Mouse (Mus musculus): Measurements from ENCODE around the gene Mthfd2. TPM values are rescaled to one million over a fixed set of nuclear protein-coding genes. Genes with fewer than 3 reads are reported as not detected.

Gene Mthfd2
- polyA plus RNA-seq, 2 experiments = 44.4 to 67.7 TPM

GRCm38 (mm10) chr6:83315293-83315692 is 10.4 kb downstream of the Mthfd2 start:
- Histone ChIP-seq H3K4me2 (ENCODE audit: low read depth) (peak overlapping the region; percentile 89), H3K27me3 (ENCODE audit: control insufficient read depth, insufficient read depth, low read length) (no peaks in the 10 kb centered on the region), H3K4me1 (replicated peaks; ENCODE audit: control insufficient read depth in 2 of 2, insufficient read depth in 2 of 2, low read length in 1 of 2) (peaks cover 42 to 52% of the 10 kb centered on the region in 2 experiments), H3K9me3 (ENCODE audit: control insufficient read depth, low read length) (no peaks in the 10 kb centered on the region), H3K27ac (peak overlapping the region; percentile 47), H3K9ac (replicated peaks) (peak overlapping the region; percentile 94), H3K36me3 (replicated peaks; ENCODE audit: control insufficient read depth, insufficient read depth, low read depth) (peaks cover 34% of the 10 kb centered on the region), H3K4me3 (ENCODE audit: insufficient read depth in 1 of 2, low read depth in 2 of 2, low read length in 2 of 2) (peak overlapping the region; percentile 79 to 94; a peak in 3 of 4 replicates)
- no peak for ATAC-seq (ENCODE audit: insufficient read depth)
- TF ChIP-seq EP300 (IDR thresholded peaks at IDR 0.05; ENCODE audit: low read depth) (no peak), CTCF (IDR thresholded peaks at IDR 0.05; ENCODE audit: low read depth) (no peak)
- DNase-seq (ENCODE audit: low read depth in 3 of 3, low spot score in 3 of 3) = no peak

GRCm38 (mm10) chr6:83312514-83312913 is 13.2 kb downstream of the Mthfd2 start:
- H3K4me2 ChIP-seq (ENCODE audit: low read depth) = peak overlapping the region; percentile 45
- no peaks in the 10 kb centered on the region for H3K9me3 ChIP-seq (ENCODE audit: control insufficient read depth, low read length)
- TF ChIP-seq CTCF (IDR thresholded peaks at IDR 0.05; ENCODE audit: low read depth) (no peak), EP300 (IDR thresholded peaks at IDR 0.05; ENCODE audit: low read depth) (peak; percentile 79)
- H3K36me3 ChIP-seq (replicated peaks; ENCODE audit: control insufficient read depth, insufficient read depth, low read depth) = peaks cover 57% of the 10 kb centered on the region
- H3K4me3 ChIP-seq (ENCODE audit: insufficient read depth in 1 of 2, low read depth in 2 of 2, low read length in 2 of 2) = no peak overlapping the region
- 31% methylated on average over 8 of the region's 8 CpGs for WGBS (ENCODE audit: insufficient replicate concordance)
- DNase-seq (ENCODE audit: low read depth in 3 of 3, low spot score in 3 of 3) (peak; percentile 68 to 78 (median 72)), ATAC-seq (ENCODE audit: insufficient read depth) (peak; percentile 64)
- H3K27me3 ChIP-seq (ENCODE audit: control insufficient read depth, insufficient read depth, low read length) = no peaks in the 10 kb centered on the region
- H3K4me1 ChIP-seq (replicated peaks; ENCODE audit: control insufficient read depth in 2 of 2, insufficient read depth in 2 of 2, low read length in 1 of 2) = peaks cover 40 to 52% of the 10 kb centered on the region in 2 experiments
- peak overlapping the region; percentile 84 for H3K27ac ChIP-seq
- H3K9ac ChIP-seq (replicated peaks) = peak overlapping the region; percentile 41

GRCm38 (mm10) chr6:83312021-83312420 is 13.7 kb downstream of the Mthfd2 start:
- peak overlapping the region; percentile 45; the same call in 1 of the 2 replicates for H3K4me2 ChIP-seq (ENCODE audit: low read depth)
- no peaks in the 10 kb centered on the region for H3K9me3 ChIP-seq (ENCODE audit: control insufficient read depth, low read length)
- no peak for ATAC-seq (ENCODE audit: insufficient read depth)
- no peaks in the 10 kb centered on the region for H3K27me3 ChIP-seq (ENCODE audit: control insufficient read depth, insufficient read depth, low read length)
- peaks cover 61% of the 10 kb centered on the region for H3K36me3 ChIP-seq (replicated peaks; ENCODE audit: control insufficient read depth, insufficient read depth, low read depth)
- 85% methylated on average over 7 of the region's 7 CpGs for WGBS (ENCODE audit: insufficient replicate concordance)
- peaks cover 40 to 52% of the 10 kb centered on the region in 2 experiments for H3K4me1 ChIP-seq (replicated peaks; ENCODE audit: control insufficient read depth in 2 of 2, insufficient read depth in 2 of 2, low read length in 1 of 2)
- peak overlapping the region; percentile 45 for H3K9ac ChIP-seq (replicated peaks)
- TF ChIP-seq EP300 (IDR thresholded peaks at IDR 0.05; ENCODE audit: low read depth) = no peak
- no peak for DNase-seq (ENCODE audit: low read depth in 3 of 3, low spot score in 3 of 3)
- no peak overlapping the region; a peak in 1 of 4 replicates for H3K4me3 ChIP-seq (ENCODE audit: insufficient read depth in 1 of 2, low read depth in 2 of 2, low read length in 2 of 2)
- H3K27ac ChIP-seq = peak overlapping the region; percentile 84

- Histone ChIP-seq H3K4me1 (replicated peaks; ENCODE audit: control insufficient read depth in 2 of 2, insufficient read depth in 2 of 2, low read length in 1 of 2) (peaks cover 40 to 46% of the 10 kb centered on the region in 2 experiments), H3K36me3 (replicated peaks; ENCODE audit: control insufficient read depth, insufficient read depth, low read depth) (peaks cover 69% of the 10 kb centered on the region), H3K9ac (replicated peaks) (peak overlapping the region; percentile 34; the same call in 1 of the 2 replicates), H3K27ac (peak overlapping the region; percentile 84), H3K4me2 (ENCODE audit: low read depth) (peak overlapping the region; percentile 42; the same call in 1 of the 2 replicates), H3K27me3 (ENCODE audit: control insufficient read depth, insufficient read depth, low read length) (no peaks in the 10 kb centered on the region), H3K9me3 (ENCODE audit: control insufficient read depth, low read length) (no peaks in the 10 kb centered on the region), H3K4me3 (ENCODE audit: insufficient read depth in 1 of 2, low read depth in 2 of 2, low read length in 2 of 2) (no peak overlapping the region)
- 0 out of 2 replicates have a peak, but pooled peaks have one; percentile 25 for ATAC-seq (ENCODE audit: insufficient read depth)
- TF ChIP-seq CTCF (IDR thresholded peaks at IDR 0.05; ENCODE audit: low read depth) = no peak
- no peak for TF ChIP-seq EP300 (IDR thresholded peaks at IDR 0.05; ENCODE audit: low read depth)
- WGBS (ENCODE audit: insufficient replicate concordance) = 65% methylated on average over 11 of the region's 11 CpGs
- DNase-seq (ENCODE audit: low read depth in 3 of 3, low spot score in 3 of 3) = peak in 2 of 3 experiments; percentile 28 to 37
These were observed 14.5 kb downstream of the Mthfd2 start for GRCm38 (mm10) chr6:83311206-83311605.

GRCm38 (mm10) chr6:83309017-83309416 is 16.7 kb downstream of the Mthfd2 start:
- Histone ChIP-seq H3K9ac (replicated peaks) (no peak overlapping the region), H3K4me2 (ENCODE audit: low read depth) (no peak overlapping the region), H3K9me3 (ENCODE audit: control insufficient read depth, low read length) (no peaks in the 10 kb centered on the region), H3K27me3 (ENCODE audit: control insufficient read depth, insufficient read depth, low read length) (no peaks in the 10 kb centered on the region), H3K4me3 (ENCODE audit: insufficient read depth in 1 of 2, low read depth in 2 of 2, low read length in 2 of 2) (no peak overlapping the region), H3K27ac (no peak overlapping the region), H3K36me3 (replicated peaks; ENCODE audit: control insufficient read depth, insufficient read depth, low read depth) (peaks cover 85% of the 10 kb centered on the region), H3K4me1 (replicated peaks; ENCODE audit: control insufficient read depth in 2 of 2, insufficient read depth in 2 of 2, low read length in 1 of 2) (peaks cover 25 to 29% of the 10 kb centered on the region in 2 experiments)
- WGBS (ENCODE audit: insufficient replicate concordance) = 85% methylated on average over 7 of the region's 7 CpGs
- DNase-seq (ENCODE audit: low read depth in 3 of 3, low spot score in 3 of 3) = no peak
- ATAC-seq (ENCODE audit: insufficient read depth) = no peak
- no peak for TF ChIP-seq EP300 (IDR thresholded peaks at IDR 0.05; ENCODE audit: low read depth)
- peak; percentile 27; the same call in 1 of the 2 replicates for TF ChIP-seq CTCF (IDR thresholded peaks at IDR 0.05; ENCODE audit: low read depth)

Data from liver, embryonic 14.5 days (tissue).